Mouse (Mus musculus): ENCODE results near the gene Shisal2b.

DNA sequence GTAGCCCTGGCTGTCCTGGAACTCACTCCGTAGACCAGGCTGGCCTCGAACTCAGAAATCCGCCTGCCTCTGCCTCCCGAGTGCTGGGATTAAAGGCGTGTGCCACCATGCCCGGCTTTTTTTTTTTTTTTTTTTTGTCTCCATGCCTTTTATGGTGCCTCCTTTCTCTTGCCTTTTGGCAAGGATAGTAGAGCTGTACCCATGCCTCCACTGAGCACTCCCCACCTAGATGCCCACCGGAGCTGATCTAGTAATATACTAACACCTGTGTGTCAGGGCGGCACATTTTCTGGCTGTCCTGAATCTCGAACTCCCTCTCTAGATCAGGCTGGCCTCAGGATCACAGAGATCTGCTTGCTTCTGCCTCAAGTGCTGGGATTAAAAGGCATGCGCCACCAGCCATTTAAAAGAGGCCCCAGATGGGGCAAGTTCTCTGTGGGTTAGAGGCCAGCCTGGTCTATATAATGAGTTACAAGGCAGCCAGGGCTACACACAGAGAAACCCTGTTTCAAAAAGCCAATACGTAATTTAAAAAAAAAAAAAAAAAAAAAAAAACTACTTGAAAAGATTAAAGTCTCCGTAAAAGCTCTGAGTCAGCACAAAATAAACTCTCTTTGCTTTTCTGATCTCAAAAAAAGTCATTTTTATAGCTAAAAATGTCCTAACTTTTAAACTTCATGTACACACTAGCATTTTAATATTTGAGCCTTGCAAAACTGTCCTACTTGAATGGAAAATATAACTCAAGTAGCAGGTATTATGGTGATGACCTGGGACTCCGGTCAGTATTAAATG lies 20.2 kb downstream of the Shisal2b start:
- TF ChIP-seq CTCF (IDR thresholded peaks at IDR 0.05; ENCODE audit: extremely low read depth, insufficient read depth, insufficient read length, insufficient replicate concordance) (no peak), POLR2A (IDR thresholded peaks at IDR 0.05; ENCODE audit: low read depth, low read length) (no peak)

Data from spleen, adult 2 months (tissue).